Mouse (Mus musculus) heart, adult 2 months (tissue): ENCODE measurements around the gene Ncan.

Experiments used
- CTCF ChIP-seq: fragments of 200-600 bp; IDR thresholded peaks from 2 replicates; pipeline ENCODE4 v1.8.1; 2022; ENCODE audit warnings: antibody characterized with exemption, mild to moderate bottlenecking, moderate library complexity
- EP300 ChIP-seq: fragments of 200-500 bp; IDR thresholded peaks from 2 replicates; pipeline ENCODE4 v1.6.1; 2011; ENCODE audit warnings: low read depth, low read length, control low read depth; ENCODE audit not compliant: insufficient read depth
- POLR2A ChIP-seq: fragments of 200-500 bp; IDR thresholded peaks from 2 replicates; pipeline ENCODE4 v1.6.1; 2011; ENCODE audit warnings: mild to moderate bottlenecking, low read depth, low read length, control low read depth; ENCODE audit not compliant: insufficient read depth

GRCm38 (mm10) chr8:70087237-70087636 is 33.4 kb downstream of the Ncan start:
- TF ChIP-seq CTCF (no peak), EP300 (no peak), POLR2A (no peak)
